Mouse (Mus musculus) lung, postnatal 0 days (tissue): ENCODE measurements around the gene Cygb. TPM values are rescaled to one million over a fixed set of nuclear protein-coding genes. Genes with fewer than 3 reads are reported as not detected.

Experiments used
- ATAC-seq: fragments of 200-750 bp; cut with Nextera tagmentation; 2 replicates; pipeline ENCODE4 v1.8.0; 2017; ENCODE audit warnings: moderate library complexity
- DNase-seq: peaks from one replicate; pipeline ENCODE4 v3.0.0-alpha.2; 2016; ENCODE audit warnings: low spot score
- H3K27ac ChIP-seq: fragments of 300-500 bp; sonication (generic); 2 replicates; pipeline ENCODE4 v1.5.1; 2014; ENCODE audit warnings: antibody characterized with exemption, mild to moderate bottlenecking, low read length, mixed read lengths
- H3K27me3 ChIP-seq: fragments of 300-500 bp; sonication (generic); replicated peaks from 2 replicates; pipeline ENCODE4 v1.6.1; 2014; ENCODE audit warnings: low read length, mixed read lengths; ENCODE audit not compliant: insufficient read depth
- H3K36me3 ChIP-seq: fragments of 300-500 bp; sonication (generic); 2 replicates; pipeline ENCODE4 v1.6.1; 2014; ENCODE audit warnings: low read length, mixed read lengths; ENCODE audit not compliant: insufficient read depth
- H3K4me1 ChIP-seq: fragments of 300-500 bp; sonication (generic); 2 replicates; pipeline ENCODE4 v1.6.1; 2014; ENCODE audit warnings: antibody characterized with exemption, low read depth, low read length, mixed read lengths; ENCODE audit not compliant: insufficient read depth
- H3K4me2 ChIP-seq: fragments of 300-500 bp; sonication (generic); replicated peaks from 2 replicates; pipeline ENCODE4 v1.6.1; 2014; ENCODE audit warnings: low read depth, mild to moderate bottlenecking, low read length, moderate library complexity, mixed read lengths
- H3K4me3 ChIP-seq: fragments of 300-500 bp; sonication (generic); 2 replicates; pipeline ENCODE4 v1.5.1; 2014; ENCODE audit warnings: low read depth, low read length
- H3K9ac ChIP-seq: fragments of 300-500 bp; sonication (generic); replicated peaks from 2 replicates; pipeline ENCODE4 v1.6.1; 2014; ENCODE audit warnings: low read depth, mild to moderate bottlenecking
- H3K9me3 ChIP-seq: fragments of 300-500 bp; sonication (generic); 2 replicates; pipeline ENCODE4 v1.6.1; 2016; ENCODE audit warnings: low read length, mixed read lengths
- CTCF ChIP-seq: IDR thresholded peaks from 2 replicates; pipeline ENCODE4 v1.5.1; 2016; ENCODE audit warnings: antibody characterized with exemption, mild to moderate bottlenecking
- EP300 ChIP-seq: IDR thresholded peaks from 2 replicates; pipeline ENCODE4 v1.6.1; 2016; ENCODE audit warnings: antibody characterized with exemption, mild to moderate bottlenecking, control low read depth
- WGBS: fragments of 180-500 bp; shearing (Covaris S2); extraction: QIAGEN DNeasy Blood & Tissue Kit; methylation state at CpG from one replicate; pipeline ENCODE4 v1.1.7; 2014; 5-methylcytosine and 5-hydroxymethylcytosine counted together
- polyA plus RNA-seq: library from polyadenylated mRNA; unstranded; fragments of >200 nt; fragmentation: Nextera tagmentation; extraction: Ambion mirVana; gene quantifications from 2 replicates; pipeline ENCODE4 v1.2.1, GENCODE M21; 2015

Gene Cygb
- polyA plus RNA-seq, 1 experiment from 2014 or later = 32.0 TPM

GRCm38 (mm10) chr11:116625081-116626000 lies 28.8 kb downstream of the Cygb start:
- 79% methylated on average over 17 of the region's 17 CpGs for WGBS

GRCm38 (mm10) chr11:116624131-116624832 lies 29.8 kb downstream of the Cygb start:
- Histone ChIP-seq H3K36me3 (no peaks in the 10 kb centered on the region), H3K4me1 (peaks cover 40% of the 10 kb centered on the region), H3K27ac (peak overlapping the region; percentile 92), H3K4me2 (peak overlapping the region; percentile 78), H3K27me3 (no peaks in the 10 kb centered on the region), H3K4me3 (peak overlapping the region; percentile 89), H3K9me3 (no peaks in the 10 kb centered on the region), H3K9ac (peak overlapping the region; percentile 85)
- DNase-seq (peak; percentile 86), ATAC-seq (peak; percentile 54)
- TF ChIP-seq CTCF = no peak
- TF ChIP-seq EP300 = no peak
- WGBS = 13% methylated on average over 40 of the region's 42 CpGs

More at GRCm38 (mm10) chr11:116625081-116626000, 28.8 kb downstream of the Cygb start:
- DNase-seq = peak; percentile 37
- no peak for ATAC-seq
- Histone ChIP-seq H3K9ac (no peak overlapping the region), H3K4me2 (no peak overlapping the region), H3K27me3 (no peaks in the 10 kb centered on the region), H3K9me3 (no peaks in the 10 kb centered on the region), H3K36me3 (no peaks in the 10 kb centered on the region), H3K4me1 (peaks cover 30% of the 10 kb centered on the region), H3K4me3 (no peak overlapping the region), H3K27ac (no peak overlapping the region)
- TF ChIP-seq EP300 (no peak), CTCF (peak; percentile 82)

DNA sequence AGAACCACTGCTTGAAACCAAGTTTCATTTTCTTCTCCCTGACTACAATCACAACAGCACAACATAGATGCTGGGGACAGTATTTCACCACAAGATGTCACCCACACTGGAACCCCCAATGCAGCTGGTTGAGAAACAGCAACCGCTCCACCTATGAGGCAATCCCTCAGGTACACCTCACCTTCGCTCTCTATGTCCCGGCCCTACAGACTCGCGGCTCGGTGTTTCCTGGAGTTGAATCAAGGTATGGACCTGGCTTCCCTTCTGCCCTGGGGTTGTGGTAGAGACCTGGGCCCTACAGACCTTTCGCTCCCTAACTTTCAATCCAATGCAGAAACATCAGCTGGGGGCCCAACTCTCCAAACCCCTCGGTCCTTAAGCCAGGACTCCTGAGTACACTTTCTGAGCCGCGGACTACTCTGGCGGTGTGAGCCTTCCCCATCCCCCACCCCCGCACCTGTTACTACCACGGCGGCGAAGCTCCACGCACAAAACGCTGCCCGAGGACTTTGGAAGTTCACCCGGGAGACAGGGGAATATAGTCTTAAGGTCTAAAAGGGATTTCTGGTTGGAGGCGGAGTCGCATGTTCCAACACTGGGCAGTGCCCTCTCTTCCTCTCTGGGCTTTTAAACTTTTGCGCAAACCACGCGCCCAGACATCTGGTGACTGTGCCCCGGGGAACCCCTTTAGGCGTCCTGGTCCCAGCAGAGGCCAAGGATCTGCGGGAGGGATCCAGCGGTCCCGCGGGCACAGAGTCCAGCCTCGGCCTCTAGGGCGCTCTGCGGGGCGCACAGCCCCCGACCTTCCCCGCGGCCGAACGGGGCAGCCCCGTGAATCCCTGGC lies 30.6 kb downstream of the Cygb start:
- WGBS = 6% methylated on average over 40 of the region's 40 CpGs
- peak overlapping the region; percentile 92 for H3K27ac ChIP-seq
- H3K9me3 ChIP-seq = no peaks in the 10 kb centered on the region
- H3K4me2 ChIP-seq = peak overlapping the region; percentile 78
- H3K9ac ChIP-seq = peak overlapping the region; percentile 85
- DNase-seq (peak; percentile 76), ATAC-seq (no peak; the same call in 1 of the 2 replicates)
- TF ChIP-seq CTCF (peak; percentile 35), EP300 (no peak)
- no peaks in the 10 kb centered on the region for H3K36me3 ChIP-seq
- no peaks in the 10 kb centered on the region for H3K27me3 ChIP-seq
- H3K4me3 ChIP-seq = peak overlapping the region; percentile 89
- peaks cover 48% of the 10 kb centered on the region for H3K4me1 ChIP-seq

DNA sequence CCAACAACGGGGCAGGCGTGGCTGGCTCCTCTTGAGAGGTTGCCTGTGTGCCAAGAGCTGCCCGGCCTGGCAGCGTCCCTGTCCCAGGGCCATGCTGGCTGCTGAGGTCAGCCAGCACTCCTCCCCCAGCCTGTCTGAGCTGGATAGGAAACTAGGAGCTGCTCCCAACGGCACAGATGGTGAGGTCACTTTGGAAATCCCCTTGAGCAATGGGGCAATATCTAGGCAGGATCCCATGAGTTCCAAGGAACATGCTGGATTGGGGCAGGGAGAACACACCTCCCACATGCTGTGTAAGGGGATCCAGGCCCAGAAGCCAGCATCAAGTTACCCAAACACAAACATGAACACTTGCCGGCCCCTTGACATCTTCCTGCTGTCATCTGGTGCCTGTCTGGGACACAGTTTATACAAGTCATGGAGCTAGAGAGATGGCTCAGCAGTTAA lies 32.8 kb downstream of the Cygb start:
- ATAC-seq (peak; percentile 80), DNase-seq (peak; percentile 98)
- Histone ChIP-seq H3K36me3 (no peaks in the 10 kb centered on the region), H3K4me3 (no peak overlapping the region), H3K27ac (peak overlapping the region; percentile 92), H3K4me2 (peak overlapping the region; percentile 78), H3K9ac (no peak overlapping the region), H3K9me3 (no peaks in the 10 kb centered on the region), H3K4me1 (peaks cover 70% of the 10 kb centered on the region), H3K27me3 (no peaks in the 10 kb centered on the region)
- 6% methylated on average over 6 of the region's 6 CpGs for whole genome bisulfite sequencing
- TF ChIP-seq CTCF = no peak
- peak; percentile 86 for TF ChIP-seq EP300

- ATAC-seq = no peak
- TF ChIP-seq CTCF (no peak), EP300 (no peak)
- Histone ChIP-seq H3K4me1 (peaks cover 74% of the 10 kb centered on the region), H3K4me2 (peak overlapping the region; percentile 78), H3K27ac (peak overlapping the region; percentile 92), H3K9me3 (no peaks in the 10 kb centered on the region), H3K4me3 (no peak overlapping the region), H3K27me3 (no peaks in the 10 kb centered on the region), H3K9ac (no peak overlapping the region), H3K36me3 (no peaks in the 10 kb centered on the region)
- WGBS = 57% methylated on average over 10 of the region's 10 CpGs
- DNase-seq = no peak
These were observed 33.4 kb downstream of the Cygb start for GRCm38 (mm10) chr11:116620559-116621253.
